Mouse (Mus musculus) skeletal muscle tissue, adult 2 months (tissue): Measurements from ENCODE around the gene Fchsd2.
A peak's percentile ranks its signal among the peaks of the same experiment; 100 is the strongest.
"Not testable (repeated sequence)": the region's sequence is repeated elsewhere in the genome, so short reads cannot be mapped to it uniquely, and the experiment has no call there.

Experiments used
- DNase-seq: peaks from one replicate; pipeline ENCODE4 v3.0.0-alpha.2; 2012; ENCODE audit warnings: low read depth, low spot score

Gene Fchsd2

GRCm38 (mm10) chr7:101113410-101113809, 20.7 kb downstream of the Fchsd2 start:
- no peak for DNase-seq

DNA sequence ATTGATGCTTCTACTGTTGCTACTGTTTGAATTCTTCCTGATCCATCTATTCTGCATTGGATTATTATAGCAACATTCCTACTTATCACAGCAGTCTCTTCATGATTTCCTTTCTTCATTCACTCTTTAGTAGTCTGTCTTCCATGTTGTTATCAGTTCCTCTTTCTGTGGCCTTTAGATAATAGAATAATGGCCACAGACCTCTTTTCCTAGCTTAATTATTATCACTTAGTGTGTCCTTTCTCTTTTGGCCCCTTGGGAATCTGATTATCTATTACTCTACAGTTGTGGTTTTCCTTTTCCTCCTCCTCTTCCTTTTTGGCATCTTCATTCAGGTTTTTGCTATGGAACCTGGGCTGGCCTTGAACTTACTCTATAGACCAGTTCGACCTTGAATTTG, 21.7 kb downstream of the Fchsd2 start:
- DNase-seq, result no peak

DNA sequence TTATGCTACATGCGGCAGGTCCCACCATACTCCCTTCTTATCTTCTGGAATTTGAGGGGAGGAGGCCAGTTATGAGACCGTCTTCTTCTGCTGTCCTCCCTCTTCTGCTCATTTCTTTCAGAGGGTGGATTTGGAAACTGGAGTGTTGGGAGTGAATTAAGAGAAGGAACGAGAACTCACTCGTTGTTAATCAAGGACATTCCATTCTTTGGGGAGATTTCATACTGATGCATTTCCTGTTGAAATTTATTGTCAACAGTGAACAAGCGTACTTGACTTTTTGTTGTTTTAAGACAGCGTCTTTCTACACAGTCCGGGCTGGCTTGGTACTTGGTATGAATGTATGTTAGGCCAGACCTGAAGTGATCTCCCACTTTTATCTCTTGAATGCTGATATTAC, 26.7 kb downstream of the Fchsd2 start:
- DNase-seq, result no peak

DNA sequence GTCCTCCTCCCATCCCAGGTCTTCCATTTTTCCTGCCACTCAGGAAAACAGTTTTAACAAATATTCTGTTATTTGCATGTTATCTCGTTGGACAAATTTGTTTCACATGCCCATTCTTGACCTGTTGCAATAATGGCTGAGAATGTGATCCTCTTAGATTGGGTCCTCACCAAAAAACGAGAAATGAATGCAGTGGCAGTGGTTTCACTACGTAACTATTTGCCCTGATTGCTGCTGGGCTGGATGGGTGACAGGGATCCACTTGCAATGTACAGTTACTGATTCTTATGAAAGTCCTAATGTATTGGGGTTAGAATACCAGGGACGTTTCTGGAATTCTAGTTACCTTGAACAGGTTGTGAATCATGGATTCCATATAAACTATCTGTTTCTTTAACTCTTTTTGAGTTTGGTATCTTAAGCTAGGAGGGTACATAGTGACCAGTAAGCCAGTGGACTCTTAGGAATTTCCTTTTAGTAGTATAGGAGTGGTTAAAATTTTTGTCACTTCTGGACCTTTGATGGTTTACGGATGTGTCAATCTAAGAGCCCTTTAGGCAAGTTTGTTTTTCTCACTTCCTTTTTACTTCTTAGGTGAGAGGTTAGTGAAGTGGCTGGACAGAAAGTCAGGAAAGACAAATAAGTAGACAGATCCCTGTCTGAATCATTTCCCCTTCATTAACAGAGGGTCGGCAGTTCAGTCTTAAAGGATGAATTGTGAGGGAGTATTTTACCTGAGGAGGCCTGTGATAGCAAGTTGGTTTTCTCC, 31.1 kb downstream of the Fchsd2 start:
- no peak for DNase-seq

- DNase-seq, result no peak
These were observed 35.1 kb downstream of the Fchsd2 start for GRCm38 (mm10) chr7:101127737-101128136.

- no peak for DNase-seq
These were observed 35.9 kb downstream of the Fchsd2 start for GRCm38 (mm10) chr7:101128536-101128935.

DNA sequence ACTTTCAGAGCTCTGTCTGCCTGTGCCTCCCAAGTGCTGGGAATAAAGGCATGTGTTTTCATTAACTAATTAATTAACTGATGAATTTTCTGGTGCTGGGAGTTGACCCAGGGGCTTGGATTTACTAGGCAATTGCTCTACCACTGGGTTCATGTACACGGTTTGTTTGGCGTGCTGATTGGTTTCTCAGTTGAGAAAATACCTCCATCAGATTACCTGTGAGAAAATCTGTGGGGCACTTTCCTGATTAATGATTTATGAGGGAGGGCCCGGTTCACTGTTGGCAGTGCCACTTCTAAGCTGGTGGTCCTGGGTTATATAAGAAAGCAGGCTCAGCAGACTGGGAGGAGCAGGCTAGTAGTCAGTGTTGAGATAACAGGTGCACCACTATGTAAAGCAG, 38.0 kb downstream of the Fchsd2 start:
- DNase-seq, result no peak

DNA sequence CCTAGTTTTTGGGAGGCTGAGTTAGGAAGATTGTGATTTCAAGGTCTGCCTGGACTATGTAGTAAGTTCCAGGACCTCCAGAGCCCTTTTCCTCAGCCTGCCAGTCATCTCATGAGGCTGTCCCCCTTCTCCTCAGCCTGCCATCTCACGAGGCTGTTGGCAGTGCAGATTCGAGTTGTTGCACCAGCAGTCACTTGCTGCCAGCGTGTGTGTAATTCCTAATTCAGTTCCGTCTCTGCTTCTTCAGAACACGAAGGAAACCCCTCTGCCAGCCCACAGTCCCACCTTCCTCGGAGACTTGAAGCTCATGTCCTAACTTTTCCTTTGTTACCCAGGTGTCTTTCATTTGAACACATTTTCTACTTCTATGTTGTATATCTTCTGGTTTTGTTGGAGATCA, 38.6 kb downstream of the Fchsd2 start:
- no peak for DNase-seq

GRCm38 (mm10) chr7:101133591-101133990, 40.9 kb downstream of the Fchsd2 start:
- no peak for DNase-seq

DNA sequence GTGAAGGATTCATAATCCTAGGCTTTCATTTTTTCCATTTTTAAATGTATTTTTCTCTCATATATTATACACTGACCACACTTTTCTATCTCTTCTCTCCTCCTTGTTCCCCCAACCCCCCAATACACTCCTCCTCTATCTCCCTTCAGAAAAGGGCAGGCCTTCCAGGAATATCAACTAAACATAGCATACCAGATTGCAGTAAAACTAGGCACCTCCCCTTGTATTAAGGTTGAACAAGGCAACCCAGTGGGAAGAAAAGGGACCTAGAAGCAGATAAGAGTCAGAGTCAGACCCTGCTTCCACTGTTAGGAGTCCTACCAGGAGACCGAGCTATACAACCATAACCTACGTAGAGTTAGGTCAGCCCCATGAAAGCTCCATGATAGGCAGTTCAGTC, 41.5 kb downstream of the Fchsd2 start:
- DNase-seq, result no peak

- no peak for DNase-seq
These were observed 46.2 kb downstream of the Fchsd2 start for GRCm38 (mm10) chr7:101138819-101139218.

GRCm38 (mm10) chr7:101142907-101143306, 50.2 kb downstream of the Fchsd2 start:
- no peak for DNase-seq

GRCm38 (mm10) chr7:101144222-101144621, 51.6 kb downstream of the Fchsd2 start:
- no peak for DNase-seq

- no peak for DNase-seq
These were observed 56.4 kb downstream of the Fchsd2 start for GRCm38 (mm10) chr7:101149039-101149438.

DNA sequence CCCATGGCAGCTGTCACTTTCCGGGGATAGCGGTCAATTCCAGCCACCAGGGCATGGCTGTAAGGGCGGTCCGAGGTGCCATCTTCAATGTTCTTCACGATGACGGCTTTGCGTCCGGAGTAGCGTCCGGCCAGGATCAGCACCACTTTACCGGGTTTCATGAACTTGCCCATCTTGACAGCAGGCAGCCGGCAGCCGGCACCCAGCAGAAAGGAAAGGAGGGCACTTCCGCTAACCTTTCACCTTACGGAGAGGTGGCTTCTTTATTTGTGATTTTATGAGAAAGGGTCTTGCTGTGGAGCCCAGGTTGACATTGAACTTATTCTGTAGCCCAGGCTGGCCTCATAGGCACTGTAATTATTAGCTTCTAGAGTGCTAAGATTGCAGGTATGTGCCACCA, 62.2 kb downstream of the Fchsd2 start:
- not testable (repeated sequence) for DNase-seq

DNA sequence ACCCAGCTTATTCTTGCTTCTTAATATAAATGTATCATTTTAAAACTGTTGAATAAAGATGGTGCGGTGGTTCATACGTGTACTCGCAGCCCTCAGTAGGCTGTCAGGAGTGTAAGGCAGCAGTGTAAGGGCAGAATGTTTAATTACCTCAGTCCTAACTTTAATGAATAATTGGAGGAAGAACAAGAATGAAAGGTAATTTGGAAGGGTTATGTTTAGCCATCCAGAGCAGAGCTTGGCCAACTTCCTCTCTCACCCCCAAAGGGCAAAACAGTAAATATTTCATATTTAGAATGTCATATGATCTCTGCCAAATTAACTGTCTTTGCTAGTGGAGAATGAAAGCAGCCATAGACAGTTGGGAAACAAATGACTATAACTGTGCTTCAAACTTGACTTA, 62.6 kb downstream of the Fchsd2 start:
- DNase-seq, result no peak

GRCm38 (mm10) chr7:101160266-101160665, 67.6 kb downstream of the Fchsd2 start:
- no peak for DNase-seq

GRCm38 (mm10) chr7:101162781-101163180, 70.1 kb downstream of the Fchsd2 start:
- DNase-seq, result no peak

- no peak for DNase-seq
These were observed 71.2 kb downstream of the Fchsd2 start for GRCm38 (mm10) chr7:101163878-101164277.

DNA sequence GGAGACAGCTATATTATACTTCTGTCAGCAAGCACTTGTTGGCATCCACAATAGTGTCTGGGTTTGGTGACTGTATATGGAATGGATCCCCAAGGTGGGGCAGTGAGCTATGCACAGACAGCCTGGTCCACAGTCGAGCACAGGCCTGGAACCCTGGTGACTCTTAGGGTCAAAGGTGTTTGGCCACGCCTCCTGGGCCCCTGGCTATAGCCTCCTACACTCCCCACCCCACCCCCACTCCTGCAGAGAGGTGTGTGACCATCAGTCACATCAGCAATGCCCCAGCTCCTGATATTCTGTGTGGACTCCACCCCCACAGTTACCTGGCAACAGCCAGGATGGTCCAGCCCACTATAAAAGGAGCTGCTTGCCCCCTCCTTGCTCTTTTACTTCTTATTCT, 73.9 kb downstream of the Fchsd2 start:
- no peak for DNase-seq

- peak; percentile 7 for DNase-seq
These were observed 77.8 kb downstream of the Fchsd2 start for GRCm38 (mm10) chr7:101170482-101170881.

- no peak for DNase-seq
These were observed 78.3 kb downstream of the Fchsd2 start for GRCm38 (mm10) chr7:101171002-101171401.

GRCm38 (mm10) chr7:101173331-101173730, 80.7 kb downstream of the Fchsd2 start:
- no peak for DNase-seq

DNA sequence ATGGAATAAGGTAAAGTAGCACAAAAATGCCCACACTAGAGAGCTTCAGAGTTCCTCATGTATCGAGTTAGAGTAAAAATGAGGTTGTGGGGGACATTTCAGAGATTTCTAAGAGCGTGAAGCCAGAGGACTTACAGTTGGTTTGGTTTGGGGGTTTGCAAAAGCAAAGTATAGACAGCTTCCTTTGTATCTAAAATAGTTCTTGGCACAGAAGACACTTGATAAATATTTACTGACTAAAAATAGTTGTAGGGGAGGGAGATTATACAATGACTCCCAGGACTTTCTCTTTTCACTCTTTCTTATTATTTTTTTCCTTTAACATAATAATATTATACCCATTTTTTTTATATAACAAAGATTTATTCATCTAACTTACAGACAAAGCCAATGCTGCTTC, 86.1 kb downstream of the Fchsd2 start:
- DNase-seq, result no peak
